Mouse (Mus musculus) kidney, adult 2 months (tissue): ENCODE results near the gene 4931428F04Rik.

ENCODE experiments used
- CTCF ChIP-seq: fragments of 200-500 bp; conservative IDR thresholded peaks from 2 replicates; pipeline ENCODE4 v1.5.1; 2011; ENCODE audit warnings: low read depth, mild to moderate bottlenecking, control low read depth, low read length, moderate library complexity, mixed read lengths; ENCODE audit not compliant: insufficient read depth, insufficient read length
- POLR2A ChIP-seq: fragments of 200-500 bp; IDR thresholded peaks from one replicate; pipeline ENCODE4 v1.6.1; 2011; ENCODE audit warnings: low read depth, low read length, control low read depth

DNA sequence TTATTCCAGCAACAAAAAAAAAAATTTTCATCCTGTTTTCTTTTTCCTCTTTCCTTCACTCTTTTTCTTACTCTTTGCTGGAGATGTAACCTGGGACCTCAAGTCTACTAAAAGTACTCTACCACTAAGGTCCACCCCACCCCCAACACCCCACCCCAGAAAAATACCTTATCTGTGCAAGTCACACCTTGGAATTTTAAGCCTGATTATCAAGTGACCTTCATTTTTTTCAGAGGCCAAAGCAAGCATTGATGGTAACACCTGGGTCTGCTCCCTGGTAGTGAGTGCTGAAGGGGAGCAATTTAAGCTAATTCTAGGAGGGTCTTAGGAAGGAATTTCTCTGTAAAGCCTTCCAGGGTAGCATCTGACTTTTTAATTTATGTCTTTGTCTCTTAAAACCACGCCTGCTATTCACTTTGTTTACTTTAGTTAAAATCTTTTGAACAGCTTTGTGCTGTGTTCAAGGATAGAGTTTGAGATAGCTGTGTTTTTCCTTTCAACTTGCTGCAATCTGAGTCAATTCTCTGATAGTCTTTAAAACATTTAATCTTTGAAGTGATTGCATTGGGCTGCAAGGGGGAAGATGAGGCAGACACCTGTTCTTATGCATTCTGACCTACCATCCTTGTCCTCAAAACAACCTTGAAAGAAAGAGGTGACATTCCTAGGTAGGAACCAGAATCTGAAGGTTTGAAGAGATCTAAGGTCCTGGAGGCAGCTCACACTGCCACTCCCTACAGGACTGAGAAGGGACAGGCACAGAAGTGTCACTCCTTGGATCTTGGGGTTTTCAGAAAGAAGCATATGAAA, 56.3 kb downstream of the 4931428F04Rik start:
- TF ChIP-seq POLR2A (no peak), CTCF (no peak)
